Mouse (Mus musculus): ENCODE measurements around the gene Ppfibp1. TPM values are rescaled to one million over a fixed set of nuclear protein-coding genes. Genes with fewer than 3 reads are reported as not detected.
"Not testable (repeated sequence)": the region's sequence is repeated elsewhere in the genome, so short reads cannot be mapped to it uniquely, and the experiment has no call there.

The Ppfibp1 gene
- total RNA-seq (2021), result 10 to 100 TPM; 36.7 to 37.6 TPM
- long read RNA-seq, experiment 1, full-length matches to known transcripts, result 1 of 8 reads
- long read RNA-seq, experiment 1, partial matches to known transcripts, result 0 of 8 reads
- long read RNA-seq, experiment 1, other reads (novel, unspliced or antisense), result 7 of 8 reads
- long read RNA-seq, experiment 2, partial matches to known transcripts, result 2 of 9 reads
- long read RNA-seq, experiment 2, other reads (novel, unspliced or antisense), result 7 of 9 reads

DNA sequence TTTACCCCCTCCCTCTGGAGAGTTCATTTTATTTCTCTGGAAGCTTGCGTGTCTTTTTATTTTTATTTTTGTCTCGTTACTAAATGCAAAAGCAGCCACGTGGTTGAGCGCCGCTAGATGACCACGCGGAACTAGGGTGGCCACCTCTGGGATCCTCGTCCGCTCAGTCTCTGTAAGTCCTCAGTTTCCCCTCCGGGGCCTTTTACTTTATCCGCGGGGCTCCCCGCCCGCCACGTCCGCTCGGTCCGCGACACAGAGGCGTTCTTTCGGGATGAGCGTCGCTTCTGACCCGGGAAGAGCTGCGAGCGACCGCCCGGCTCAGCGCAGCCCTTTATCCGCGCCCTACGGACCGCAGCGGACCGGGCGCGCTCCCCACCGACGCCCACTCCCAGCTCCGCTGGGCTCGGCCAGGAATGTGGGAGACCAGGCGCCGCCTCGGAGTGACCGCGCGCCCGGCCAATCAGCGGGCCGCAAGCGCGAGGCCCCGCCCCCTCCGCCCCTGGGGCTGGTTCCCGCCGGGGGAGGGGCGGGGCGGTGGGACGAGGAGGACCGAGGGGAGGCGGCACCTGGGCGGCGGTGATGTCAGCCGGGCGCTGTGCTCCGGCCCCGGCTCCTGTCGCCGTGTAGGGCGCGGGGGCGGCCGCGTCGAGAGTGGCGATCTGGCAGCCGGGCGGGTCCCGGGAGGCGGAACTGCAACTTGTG, at the start of gene Ppfibp1:
Gene Ppfibp1, plus strand, starts transcription at position 530 of the 702 bp plus-strand sequence.
- DNase-seq, result peak; percentile 95
- intact Hi-C loops (cut with DNase I), result loop anchor here (5.0 kb wide), 1 partner anchor 59 kb away; no protein-coding TSS in a partner anchor

DNA sequence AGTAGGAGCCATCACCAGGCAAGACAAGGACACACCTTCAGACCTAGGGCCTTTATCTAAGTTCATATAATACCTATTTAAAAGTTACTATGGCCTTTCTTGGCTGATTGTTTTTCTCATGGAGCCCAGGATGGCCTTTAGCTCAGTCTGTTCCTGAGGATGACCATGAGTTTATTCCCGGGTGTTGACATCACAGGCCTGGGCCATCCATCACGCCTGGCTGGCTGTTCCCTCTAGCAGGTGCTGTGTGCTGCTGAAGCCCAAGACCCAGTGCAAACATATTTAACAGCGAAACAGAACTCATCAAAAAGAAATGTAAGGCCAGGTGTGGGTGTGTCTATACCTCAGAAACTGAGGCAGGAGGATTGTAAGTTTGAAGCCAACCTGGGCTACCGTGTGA, 49.4 kb upstream of the Ppfibp1 start:
- no peak for DNase-seq
- intact Hi-C loops (cut with DNase I), result no loop called here

DNA sequence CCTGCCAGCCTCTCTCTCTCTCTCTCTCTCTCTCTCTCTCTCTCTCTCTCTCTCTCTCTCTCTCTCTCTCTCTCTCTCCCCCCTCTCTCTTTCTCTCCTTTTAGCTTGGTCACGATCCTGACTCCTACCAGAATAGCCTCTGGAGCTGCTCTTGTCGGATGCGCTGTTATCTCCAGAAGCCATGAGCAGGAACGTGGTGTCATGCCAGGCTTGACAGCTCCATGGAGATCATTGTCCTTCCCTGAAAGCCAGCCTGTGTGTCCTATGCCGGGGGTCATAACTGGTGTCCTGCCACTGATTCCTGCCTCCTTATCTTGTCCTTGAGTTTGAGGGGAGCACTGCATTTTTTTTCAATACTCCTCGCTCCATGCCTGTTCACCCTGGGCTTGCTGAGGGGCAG, 43.4 kb upstream of the Ppfibp1 start:
- no peak for DNase-seq
- intact Hi-C loops (cut with DNase I), result loop anchor here (5.0 kb wide), 1 partner anchor 102 kb away; no protein-coding TSS in a partner anchor

DNA sequence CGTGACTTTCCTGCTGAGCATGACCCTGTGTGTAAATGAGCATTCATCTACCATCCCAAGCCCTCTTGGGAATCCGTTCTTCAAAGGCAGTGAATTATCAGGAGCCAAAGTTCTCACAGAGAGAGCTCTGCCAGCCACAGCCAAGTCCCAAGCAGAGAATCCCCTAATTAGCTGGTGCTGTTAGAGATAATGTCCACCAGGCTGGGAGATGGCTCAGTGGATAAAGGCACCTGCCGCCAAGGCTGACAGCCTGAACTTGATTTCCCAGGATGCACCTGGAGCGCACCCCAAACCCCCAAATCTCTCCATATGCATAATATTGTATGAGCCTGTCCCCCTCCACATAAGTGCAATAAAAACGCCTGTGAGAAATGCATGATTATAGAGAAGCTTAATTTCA, 42.9 kb upstream of the Ppfibp1 start:
- intact Hi-C loops (cut with DNase I), result no loop called here
- no peak for DNase-seq

DNA sequence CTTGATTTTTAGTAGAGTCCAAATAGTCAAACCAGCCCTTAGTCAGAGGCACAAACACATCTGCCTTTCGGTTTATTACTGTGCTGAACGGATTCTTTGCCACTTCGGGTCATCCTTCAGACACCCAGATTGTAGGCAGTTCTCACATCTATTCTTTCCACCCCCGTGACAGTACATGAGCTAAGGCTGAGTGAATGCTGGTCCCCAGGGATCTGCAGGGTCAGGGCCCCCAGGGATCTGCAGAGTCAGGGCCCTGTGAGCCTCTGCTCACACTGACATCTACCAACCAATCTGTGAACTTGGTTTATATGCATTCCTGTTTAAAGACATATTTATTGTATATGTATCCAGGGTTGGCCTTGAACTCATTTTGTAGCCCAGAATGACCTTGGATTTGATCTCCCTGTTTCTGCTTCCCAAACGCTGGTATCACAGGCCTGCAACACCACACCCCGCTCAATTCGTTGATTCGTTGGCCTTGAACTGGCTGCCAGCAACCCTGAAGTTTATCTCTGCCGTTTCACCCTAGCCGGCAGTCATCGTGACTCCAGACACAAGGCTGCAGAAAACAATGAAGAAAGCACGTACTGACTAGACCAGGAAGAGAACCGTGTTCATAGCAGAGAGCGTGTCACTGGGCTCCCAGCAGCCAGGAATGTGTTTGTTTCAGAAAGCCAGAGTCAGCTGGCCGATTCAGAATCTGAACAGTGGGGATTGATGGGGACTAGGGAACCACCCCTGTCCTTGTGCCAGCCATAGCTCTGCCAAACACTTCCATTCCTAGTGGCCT, 42.1 kb upstream of the Ppfibp1 start:
- DNase-seq, result peak; percentile 22
- intact Hi-C loops (cut with DNase I), result no loop called here

DNA sequence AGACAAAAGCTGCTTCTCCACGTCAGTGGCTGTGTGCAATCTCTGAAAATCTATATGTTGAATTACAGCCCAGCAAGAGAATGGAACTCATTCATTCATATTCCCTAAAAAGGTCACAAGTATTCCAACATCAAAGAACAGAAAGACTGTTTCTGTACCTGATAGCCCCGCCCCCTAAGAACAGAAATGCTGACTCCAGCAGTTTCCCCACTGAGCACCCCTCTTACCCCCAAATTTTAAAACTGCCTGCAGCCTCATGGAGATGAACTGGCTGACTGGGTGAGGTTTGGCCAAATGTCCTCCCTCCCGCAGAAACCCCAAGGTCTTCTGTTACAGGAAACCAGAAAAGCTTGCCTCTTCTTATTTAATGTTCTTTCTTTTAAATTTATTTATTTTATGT, 40.9 kb upstream of the Ppfibp1 start:
- intact Hi-C loops (cut with DNase I), result no loop called here
- DNase-seq, result no peak

DNA sequence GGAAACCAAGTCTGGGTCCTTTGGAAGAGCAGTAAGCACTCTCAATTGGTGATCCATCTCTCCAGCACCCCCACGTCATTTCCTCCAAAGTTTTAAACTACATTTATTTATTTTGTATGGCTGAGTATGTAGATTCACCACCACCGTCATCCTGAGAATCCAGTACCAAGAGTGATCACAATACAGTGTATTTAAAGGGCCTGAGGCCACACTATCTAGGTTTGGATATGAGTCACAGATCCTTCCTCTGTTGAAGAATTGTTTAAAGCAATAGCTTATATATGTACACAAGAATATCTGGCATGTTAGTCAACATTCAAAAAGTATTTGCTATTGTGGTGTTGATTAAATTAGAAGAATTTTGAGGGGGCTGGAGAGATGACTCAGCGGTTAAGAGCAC, 40.0 kb upstream of the Ppfibp1 start:
- DNase-seq, result no peak
- intact Hi-C loops (cut with DNase I), result no loop called here

DNA sequence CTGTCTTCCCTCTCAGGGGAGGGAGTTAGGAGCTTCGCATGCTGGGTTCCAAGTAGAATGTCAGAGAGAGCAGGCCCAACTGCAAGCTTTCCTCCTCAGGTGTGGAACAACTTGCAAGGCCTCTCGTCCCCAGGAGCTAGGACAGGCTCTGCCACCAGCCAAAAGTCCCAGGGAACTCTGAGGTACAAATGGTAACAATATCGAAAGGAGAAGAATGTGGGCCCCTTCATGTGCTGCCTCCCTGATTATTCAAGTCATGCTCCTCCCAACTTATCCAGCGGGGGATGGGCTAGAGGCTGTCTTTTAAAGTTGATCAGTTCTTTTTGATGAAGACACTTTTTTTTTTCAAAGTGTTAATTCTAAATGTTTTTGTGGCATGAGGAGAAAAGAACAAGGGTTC, 38.2 kb upstream of the Ppfibp1 start, which contains the start of gene Smco2:
Gene Smco2, plus strand, starts transcription at position 55 of the 400 bp plus-strand sequence.
- no peak for DNase-seq

DNA sequence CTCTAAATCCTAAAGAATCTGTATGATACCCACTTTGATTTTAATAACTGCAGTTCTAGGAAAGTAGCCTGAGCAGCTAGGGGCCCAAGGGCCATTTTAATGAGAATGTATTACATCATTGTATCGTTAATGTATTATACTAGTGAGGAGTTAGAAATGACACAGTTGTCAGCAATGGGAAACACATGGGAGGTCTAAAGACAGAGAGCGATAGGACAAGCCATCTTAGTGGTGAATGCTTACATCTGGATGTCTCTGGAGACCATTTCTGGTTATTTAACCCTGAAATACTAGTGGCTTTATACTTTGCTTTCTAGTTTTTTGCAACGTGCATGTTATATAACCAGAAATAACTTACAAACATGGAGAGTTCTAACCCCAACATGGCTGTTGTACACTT, 36.4 kb upstream of the Ppfibp1 start:
- DNase-seq, result no peak
- intact Hi-C loops (cut with DNase I), result no loop called here

More for the DNA sequence above, 38.2 kb upstream of the Ppfibp1 start, which contains the start of gene Smco2:
- intact Hi-C loops (cut with DNase I), result no loop called here

DNA sequence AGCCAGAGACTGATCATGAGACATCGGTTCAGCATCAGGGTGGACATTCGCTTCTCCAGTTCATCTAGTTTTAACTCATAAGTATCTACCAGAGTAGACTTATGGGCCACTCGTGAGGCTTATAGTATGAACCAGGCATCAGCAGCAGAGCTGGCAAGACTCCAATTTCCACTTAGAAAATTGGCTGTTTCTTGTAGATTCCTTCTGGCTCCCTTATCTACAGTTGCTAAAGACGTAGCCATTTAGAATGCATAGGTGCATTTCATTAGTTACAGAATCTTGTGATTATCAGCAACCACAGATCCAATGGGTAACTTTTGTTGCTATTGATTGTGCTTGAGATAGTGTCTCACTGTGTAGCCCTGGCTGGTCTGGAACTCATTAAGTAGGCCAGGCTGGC, 35.5 kb upstream of the Ppfibp1 start:
- DNase-seq, result no peak
- intact Hi-C loops (cut with DNase I), result no loop called here

DNA sequence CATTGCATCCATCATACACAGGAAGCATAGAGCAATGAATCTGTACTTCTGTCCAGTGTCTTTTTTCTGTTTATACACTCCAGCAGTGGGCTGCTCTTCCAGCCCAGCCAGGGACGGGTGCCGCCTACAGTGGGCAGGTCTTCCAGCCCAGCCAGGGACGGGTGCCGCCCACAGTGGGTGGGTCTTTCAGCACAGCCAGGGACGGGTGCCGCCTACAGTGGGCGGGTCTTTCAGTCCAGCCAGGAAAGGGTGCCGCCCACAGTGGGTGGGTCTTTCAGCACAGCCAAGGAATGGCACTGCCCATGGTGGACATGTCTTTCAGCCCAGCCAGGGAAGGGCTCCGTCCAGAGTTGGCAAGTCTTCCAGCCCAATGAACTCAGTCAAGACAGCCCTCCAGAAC, 33.1 kb upstream of the Ppfibp1 start:
- DNase-seq, result no peak
- intact Hi-C loops (cut with DNase I), result no loop called here

DNA sequence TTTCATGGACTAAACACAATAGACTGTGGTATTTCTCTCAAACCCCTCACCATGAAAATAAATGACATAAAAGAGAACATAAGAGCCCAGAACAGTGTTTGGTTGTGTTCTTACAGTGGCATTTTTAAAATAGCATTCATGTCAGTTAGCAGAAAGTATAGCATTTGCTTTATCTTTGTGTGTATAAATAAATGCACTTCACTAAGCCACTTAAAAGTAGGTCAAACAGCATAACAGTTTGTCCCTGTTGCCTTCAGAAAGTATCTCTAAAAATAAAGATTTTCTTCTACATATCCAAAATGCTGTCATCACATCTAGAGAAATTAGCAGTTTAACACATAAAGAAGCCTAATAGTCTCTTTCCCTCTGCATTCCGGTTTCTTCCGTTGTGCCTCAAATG, 30.9 kb upstream of the Ppfibp1 start:
- DNase-seq, result no peak
- intact Hi-C loops (cut with DNase I), result no loop called here

DNA sequence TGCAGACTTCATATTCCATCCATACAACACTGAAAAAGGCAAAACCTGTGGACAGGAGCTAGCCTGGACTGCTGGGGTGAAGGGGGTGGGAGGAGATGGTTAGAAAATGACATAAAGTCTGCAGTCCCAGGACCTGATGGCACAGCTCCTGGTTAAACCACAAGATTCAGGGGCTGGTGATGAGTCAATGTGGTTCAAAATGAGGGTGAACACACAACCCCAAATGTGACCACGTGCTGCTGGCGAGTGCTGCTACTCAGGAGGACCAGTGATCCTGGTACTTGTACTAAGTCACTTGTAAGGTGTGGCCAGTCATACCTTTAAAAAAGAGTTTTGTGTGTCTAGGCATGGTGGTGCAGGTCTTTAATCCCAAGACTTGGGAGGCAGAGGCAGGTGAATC, 25.1 kb upstream of the Ppfibp1 start:
- intact Hi-C loops (cut with DNase I), result no loop called here
- no peak for DNase-seq

DNA sequence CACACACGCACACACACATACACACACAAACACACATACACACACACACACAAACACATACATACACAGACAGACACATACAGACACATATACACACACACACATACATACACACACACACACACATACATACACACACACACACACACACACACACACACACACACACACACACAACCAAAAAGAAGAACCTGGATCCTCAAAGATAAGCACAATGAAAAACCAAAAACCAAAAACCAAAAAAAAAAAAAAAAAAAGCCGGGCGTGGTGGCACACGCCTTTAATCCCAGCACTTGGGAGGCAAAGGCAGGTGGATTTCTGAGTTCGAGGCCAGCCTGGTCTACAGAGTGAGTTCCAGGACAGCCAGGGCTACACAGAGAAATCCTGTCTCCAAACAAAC, 23.9 kb upstream of the Ppfibp1 start:
- intact Hi-C loops (cut with DNase I); DNase-seq: not testable (repeated sequence)

DNA sequence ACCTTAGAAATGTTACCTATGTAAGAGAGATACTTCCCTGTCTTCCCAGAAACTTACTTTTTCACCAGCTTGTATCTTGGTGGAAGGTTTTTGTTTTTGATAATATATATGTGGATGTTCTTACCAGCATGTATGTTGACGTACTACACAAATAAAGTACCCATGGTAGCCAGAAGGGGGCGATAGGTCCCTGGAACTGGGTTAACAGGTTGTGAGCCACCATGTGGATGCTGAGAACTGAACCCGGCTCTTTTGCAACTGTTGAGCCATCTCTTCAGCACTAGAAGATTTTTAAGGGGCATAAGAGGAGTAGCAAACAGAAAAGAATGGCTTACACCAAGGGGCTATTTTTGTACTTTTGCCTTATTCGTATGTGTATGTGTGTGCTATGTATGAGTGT, 22.6 kb upstream of the Ppfibp1 start:
- DNase-seq, result no peak
- intact Hi-C loops (cut with DNase I), result no loop called here

DNA sequence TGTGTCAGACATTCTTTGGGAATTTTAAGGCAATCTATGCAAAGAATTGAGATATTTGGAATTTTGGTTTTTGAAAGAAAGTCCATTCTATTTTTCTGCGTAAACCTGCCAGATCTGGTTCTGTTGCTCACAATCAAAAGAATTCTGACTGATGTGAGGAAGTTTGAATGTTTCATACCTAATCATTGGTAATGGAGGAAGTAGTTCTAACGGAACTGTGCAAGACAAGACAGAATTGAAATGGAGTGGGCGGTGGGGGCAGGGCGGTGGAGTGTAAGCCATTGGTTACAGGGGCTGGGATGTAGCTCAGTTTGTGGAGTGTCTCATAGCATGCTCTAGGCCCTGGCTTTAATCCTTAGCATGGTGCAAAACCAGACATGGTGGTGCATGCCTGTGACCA, 16.3 kb upstream of the Ppfibp1 start:
- intact Hi-C loops (cut with DNase I), result no loop called here
- no peak for DNase-seq

DNA sequence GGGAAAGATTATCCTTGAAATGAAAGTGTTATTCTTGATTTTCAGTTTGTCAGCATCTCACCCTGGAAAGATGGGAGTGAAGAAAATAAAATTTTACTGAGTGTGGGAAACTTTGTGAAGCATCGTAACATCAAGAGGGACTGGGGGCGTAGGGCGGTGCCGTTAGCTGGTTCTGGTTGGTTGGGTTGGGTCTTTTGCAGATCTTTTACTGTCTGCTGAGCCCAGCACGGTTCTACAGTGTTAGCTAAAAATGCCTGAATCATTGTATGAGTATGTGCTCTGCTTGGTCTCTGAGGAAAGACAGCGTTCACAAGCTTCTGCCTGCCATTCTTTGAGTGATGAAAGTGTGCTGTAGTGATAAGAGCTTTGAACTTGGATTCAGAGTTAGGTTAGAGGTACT, 13.9 kb upstream of the Ppfibp1 start:
- intact Hi-C loops (cut with DNase I), result no loop called here
- DNase-seq, result no peak

DNA sequence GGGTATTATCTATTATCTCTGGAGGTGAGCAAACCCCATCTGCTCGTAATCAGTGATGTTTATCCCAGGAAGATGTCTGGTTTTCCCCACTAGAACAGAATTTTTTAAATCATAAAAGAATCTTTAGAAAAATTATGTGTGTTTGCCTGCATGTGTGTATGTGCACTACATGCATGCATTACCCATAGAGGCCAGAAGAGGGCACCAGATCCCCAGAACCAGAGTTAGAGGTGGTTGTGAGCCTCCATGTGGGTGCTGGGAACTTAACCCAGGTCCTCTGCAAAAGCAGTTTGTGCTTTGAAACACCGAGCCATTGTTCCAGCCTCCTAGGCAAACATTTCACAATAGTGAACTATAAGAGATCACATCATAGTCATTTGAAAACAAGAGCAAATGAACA, 11.5 kb upstream of the Ppfibp1 start:
- DNase-seq, result no peak
- intact Hi-C loops (cut with DNase I), result no loop called here

DNA sequence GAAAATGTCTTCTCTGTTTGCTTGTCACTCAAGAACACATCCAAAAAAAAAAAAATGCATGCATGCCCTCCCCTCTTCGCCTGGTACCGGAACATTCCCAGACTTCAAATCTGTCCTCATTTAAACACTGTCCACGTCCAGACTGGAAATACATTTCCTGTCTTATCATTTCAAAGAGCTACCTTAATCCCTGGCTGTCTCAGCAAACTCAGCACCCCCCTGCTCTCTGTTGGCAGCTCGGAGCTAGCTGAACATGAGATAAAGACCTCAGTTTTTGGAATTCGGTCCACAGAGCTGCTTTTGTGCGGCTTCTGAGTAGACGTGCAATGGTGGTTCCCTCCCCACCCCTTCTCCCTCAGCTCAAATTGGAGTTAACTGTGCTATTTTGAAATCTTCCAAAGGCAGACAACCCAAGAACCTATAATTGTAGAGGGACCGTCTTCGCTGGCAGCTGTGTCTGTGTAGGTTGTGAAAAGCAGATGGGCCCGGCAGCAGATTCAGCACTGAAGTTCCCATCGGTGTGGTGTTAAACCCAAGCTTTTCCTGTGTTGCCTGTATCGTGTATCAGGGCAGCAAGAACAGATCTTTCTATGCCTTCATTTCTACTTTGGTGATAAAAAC, 10.8 kb upstream of the Ppfibp1 start:
- no peak for DNase-seq
- intact Hi-C loops (cut with DNase I), result no loop called here

DNA sequence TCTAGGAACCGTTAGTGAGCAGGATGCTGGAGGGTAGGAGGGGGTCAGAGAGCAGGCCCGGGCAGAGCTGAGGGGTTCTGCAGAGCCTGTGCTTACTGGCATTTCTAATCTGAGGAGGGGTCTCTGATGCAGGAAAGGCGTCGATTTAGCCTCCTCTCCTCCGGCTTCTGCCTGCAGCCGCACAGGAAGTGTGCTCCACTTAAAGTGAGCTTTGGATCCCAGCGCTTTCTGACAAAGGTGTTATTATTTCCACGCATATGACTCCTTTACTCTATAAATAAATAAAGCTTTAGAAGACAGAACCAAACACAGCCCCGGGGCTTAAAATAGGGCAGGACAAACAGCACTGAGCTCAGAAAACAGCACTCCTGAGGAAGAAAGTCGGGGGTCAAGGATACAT, 9.4 kb upstream of the Ppfibp1 start:
- no peak for DNase-seq
- intact Hi-C loops (cut with DNase I), result no loop called here

DNA sequence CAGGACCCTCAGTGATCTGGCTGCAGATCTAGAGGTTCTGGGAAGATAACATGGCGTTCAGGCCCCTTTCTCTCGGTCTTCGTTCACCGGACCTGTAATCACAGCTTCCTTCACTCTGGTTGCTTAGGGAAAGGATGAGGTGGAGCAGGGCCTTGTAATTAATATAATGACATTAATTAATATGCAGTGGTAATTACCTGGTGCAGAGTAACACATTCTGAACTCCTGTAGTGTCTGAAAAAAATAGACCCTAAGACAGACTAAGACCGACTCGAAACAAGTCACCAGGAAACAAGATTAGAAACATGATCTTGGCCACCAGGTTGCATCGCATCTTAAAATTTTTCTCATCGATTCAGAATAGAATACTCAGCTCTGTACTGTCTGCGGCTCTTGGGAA, 8.4 kb upstream of the Ppfibp1 start:
- intact Hi-C loops (cut with DNase I), result no loop called here
- no peak for DNase-seq

Measured in gastrocnemius, postnatal 36 days (tissue).